Mouse (Mus musculus) ES-E14 (cell line): ENCODE measurements at regions not wholly inside any gene's neighbourhood (a gene's known extent, or its start where the extent isn't known, plus 50 kb on each side); places are given as distances from the start of the nearest gene placed in this dataset.

Source experiments
- DNase-seq: peaks from one replicate; pipeline ENCODE4 v3.0.0-alpha.2; 2013; ENCODE audit warnings: low read depth, low spot score
- H3K27ac ChIP-seq: 2 replicates; pipeline ENCODE4 v1.5.1; 2012; ENCODE audit warnings: low read depth, mild to moderate bottlenecking, low read length, moderate library complexity, mixed read lengths; ENCODE audit not compliant: poor library complexity, insufficient read depth, severe bottlenecking
- H3K36me3 ChIP-seq: 2 replicates; pipeline ENCODE4 v1.6.1; 2012; ENCODE audit warnings: mild to moderate bottlenecking, low read length, moderate library complexity, mixed read lengths; ENCODE audit not compliant: control insufficient read depth, poor library complexity, insufficient read depth, severe bottlenecking
- H3K4me1 ChIP-seq, 2 experiments: fragments of 150-350 bp in 1 of 2; sonication (generic) in 1 of 2; 2 replicates each; pipeline ENCODE4 v1.6.1; 2012; ENCODE audit warnings: low read length in 2 of 2, mild to moderate bottlenecking in 1 of 2, mixed read lengths in 1 of 2; ENCODE audit not compliant: control insufficient read depth in 2 of 2, insufficient read depth in 2 of 2, poor library complexity in 1 of 2
- H3K4me3 ChIP-seq, 2 experiments: fragments of 150-350 bp in 1 of 2; sonication (generic) in 1 of 2; 2 replicates each; pipeline ENCODE4 v1.5.1; 2012; ENCODE audit warnings: low read length in 2 of 2, low read depth in 1 of 2, mild to moderate bottlenecking in 1 of 2, mixed read lengths in 1 of 2; ENCODE audit not compliant: insufficient read depth in 1 of 2, poor library complexity in 1 of 2, severe bottlenecking in 1 of 2
- H3K9ac ChIP-seq: 2 replicates; pipeline ENCODE4 v1.6.1; 2012; ENCODE audit warnings: low read depth, mild to moderate bottlenecking, low read length, mixed read lengths; ENCODE audit not compliant: poor library complexity, insufficient read depth, severe bottlenecking
- H3K9me3 ChIP-seq: fragments of 150-350 bp; sonication (generic); 2 replicates; pipeline ENCODE4 v1.6.1; 2012; ENCODE audit warnings: low read depth, mild to moderate bottlenecking, low read length; ENCODE audit not compliant: control insufficient read depth, insufficient read depth
- CHD2 ChIP-seq: IDR thresholded peaks from 2 replicates; pipeline ENCODE4 v1.6.1; 2014; ENCODE audit warnings: mild to moderate bottlenecking, low read depth, low read length, inconsistent platforms
- HCFC1 ChIP-seq: IDR thresholded peaks from 2 replicates; pipeline ENCODE4 v1.6.1; 2012; ENCODE audit warnings: low read length, inconsistent platforms, borderline replicate concordance; ENCODE audit not compliant: insufficient read depth
- MAFK ChIP-seq: IDR thresholded peaks from 2 replicates; pipeline ENCODE4 v1.6.1; 2014; ENCODE audit warnings: mild to moderate bottlenecking, low read depth, low read length, inconsistent platforms; ENCODE audit not compliant: insufficient read depth
- ZC3H11A ChIP-seq: IDR thresholded peaks from 2 replicates; pipeline ENCODE4 v1.6.1; 2012; ENCODE audit warnings: low read depth, mild to moderate bottlenecking, inconsistent platforms, low read length, borderline replicate concordance
- ZNF384 ChIP-seq: IDR thresholded peaks from 2 replicates; pipeline ENCODE4 v1.6.1; 2012; ENCODE audit warnings: low read depth, low read length, inconsistent platforms
- in situ Hi-C, 2 experiments: fragments of 600-800 bp; cut with MboI; formaldehyde crosslinking; loops; one replicate each; pipeline ENCODE4 v1.15.1; 2025; ENCODE audit warnings: low sequenced_read_pairs in 2 of 2, inconsistent platforms in 1 of 2; ENCODE audit not compliant: unreplicated experiment in 2 of 2

DNA sequence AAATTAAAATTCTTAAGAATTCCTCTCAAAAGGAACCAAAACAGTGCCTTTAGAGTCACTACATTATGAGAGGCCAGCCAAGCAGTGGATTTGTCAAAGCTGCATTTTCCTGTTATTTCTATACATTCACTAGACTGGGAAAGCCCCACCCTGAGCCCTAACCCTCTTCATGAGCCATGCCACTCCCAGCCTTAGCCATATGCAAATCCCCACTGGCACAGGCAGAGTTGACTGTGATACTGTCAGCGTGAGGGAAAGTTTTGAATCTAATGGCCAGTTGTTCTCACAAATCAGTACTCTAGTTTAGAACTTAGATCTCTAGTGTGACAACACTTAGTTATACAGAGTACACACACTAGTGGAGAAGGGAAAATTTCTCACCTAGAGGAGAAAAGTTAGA is 486.4 kb downstream of the Inhba start:
- H3K36me3 ChIP-seq, result no peaks in the 10 kb centered on the region
- DNase-seq, result no peak
- no peak overlapping the region for H3K27ac ChIP-seq
- in situ Hi-C loops, result no loop called here
- H3K9ac ChIP-seq, result no peak overlapping the region
- H3K4me1 ChIP-seq, result no peaks in the 10 kb centered on the region
- H3K4me3 ChIP-seq, result no peak overlapping the region
- no peaks in the 10 kb centered on the region for H3K9me3 ChIP-seq
- TF ChIP-seq ZC3H11A (no peak), HCFC1 (no peak), CHD2 (no peak), ZNF384 (no peak), MAFK (no peak)

DNA sequence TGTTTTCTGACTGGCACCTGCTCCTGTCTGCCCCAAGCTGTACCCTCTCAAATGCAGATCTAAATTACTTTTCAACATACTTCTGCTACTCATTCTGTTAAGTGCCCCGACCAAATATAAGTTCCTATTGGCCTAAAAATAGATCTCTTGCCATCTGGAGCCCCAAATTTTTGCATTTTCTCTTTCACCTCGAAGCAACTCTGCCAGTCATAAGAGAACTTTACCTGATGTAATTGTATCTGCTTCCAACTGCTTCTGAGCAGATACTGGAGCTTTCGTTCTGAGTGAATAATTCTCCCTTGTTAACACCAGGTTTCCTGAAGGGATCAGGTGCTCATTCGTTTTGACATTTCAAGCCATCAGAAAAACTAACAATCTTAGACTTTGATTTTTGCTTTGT is 501.2 kb downstream of the Inhba start:
- in situ Hi-C loops, result no loop called here
- DNase-seq, result no peak

GRCm38 (mm10) chr13:16515195-16515594 is 503.5 kb downstream of the Inhba start:
- no peak for TF ChIP-seq MAFK
- no peak for TF ChIP-seq CHD2
- no peak for TF ChIP-seq ZC3H11A
- TF ChIP-seq HCFC1, result no peak
- TF ChIP-seq ZNF384, result no peak
- no peak overlapping the region for H3K4me3 ChIP-seq
- H3K9me3 ChIP-seq, result no peaks in the 10 kb centered on the region
- no peak for DNase-seq
- H3K36me3 ChIP-seq, result no peaks in the 10 kb centered on the region
- H3K9ac ChIP-seq, result no peak overlapping the region
- in situ Hi-C loops, result no loop called here
- no peaks in the 10 kb centered on the region for H3K4me1 ChIP-seq
- no peak overlapping the region for H3K27ac ChIP-seq

More for the DNA sequence above, 501.2 kb downstream of the Inhba start:
- Histone ChIP-seq H3K9me3 (no peaks in the 10 kb centered on the region), H3K36me3 (no peaks in the 10 kb centered on the region), H3K27ac (no peak overlapping the region), H3K4me1 (no peaks in the 10 kb centered on the region), H3K9ac (no peak overlapping the region), H3K4me3 (no peak overlapping the region)
- TF ChIP-seq ZNF384, result no peak

DNA sequence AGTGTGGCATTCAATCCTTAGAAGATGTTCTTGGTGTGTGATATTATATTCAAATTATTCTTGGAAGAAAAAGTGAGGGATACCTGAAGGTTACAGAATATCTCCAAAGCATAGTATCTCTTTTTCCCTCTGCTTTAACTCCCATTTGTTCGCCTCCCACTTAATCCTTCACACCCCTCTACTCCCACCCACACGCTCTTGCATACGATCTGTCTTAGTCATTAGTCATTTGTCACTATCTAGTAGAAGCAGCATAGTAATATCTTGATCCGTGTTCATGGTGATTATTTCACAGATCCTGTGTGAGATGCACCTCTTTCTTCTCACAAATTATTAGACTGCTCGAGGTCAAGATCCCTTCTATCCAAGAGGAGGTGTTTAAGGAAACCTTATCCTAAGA is 517.4 kb downstream of the Inhba start:
- H3K9me3 ChIP-seq, result no peaks in the 10 kb centered on the region
- no peak overlapping the region for H3K27ac ChIP-seq
- in situ Hi-C loops, result no loop called here
- H3K4me3 ChIP-seq, result no peak overlapping the region
- no peak overlapping the region for H3K9ac ChIP-seq
- no peak for TF ChIP-seq HCFC1
- no peak for TF ChIP-seq ZC3H11A
- no peak for DNase-seq
- no peaks in the 10 kb centered on the region for H3K4me1 ChIP-seq
- no peaks in the 10 kb centered on the region for H3K36me3 ChIP-seq

- no peak overlapping the region for H3K27ac ChIP-seq
- H3K36me3 ChIP-seq, result no peaks in the 10 kb centered on the region
- no peak for DNase-seq
- in situ Hi-C loops, result no loop called here
- no peak overlapping the region for H3K4me3 ChIP-seq
- H3K4me1 ChIP-seq, result no peaks in the 10 kb centered on the region
- no peaks in the 10 kb centered on the region for H3K9me3 ChIP-seq
- H3K9ac ChIP-seq, result no peak overlapping the region
- TF ChIP-seq ZC3H11A (no peak), HCFC1 (no peak), CHD2 (no peak), ZNF384 (no peak), MAFK (no peak)
These were observed 532.1 kb downstream of the Inhba start for GRCm38 (mm10) chr13:16543771-16544170.
